Mouse (Mus musculus) lung, embryonic 15.5 days (tissue): ENCODE data around the gene Nrp2. TPM values are rescaled to one million over a fixed set of nuclear protein-coding genes. Genes with fewer than 3 reads are reported as not detected.

ENCODE experiments used
- ATAC-seq: fragments of 200-750 bp; cut with Nextera tagmentation; 2 replicates; pipeline ENCODE4 v1.8.0; 2017; ENCODE audit warnings: moderate number of reproducible peaks, borderline replicate concordance; ENCODE audit not compliant: low FRiP score, low TSS enrichment; ENCODE audit errors: extremely low read depth
- H3K27ac ChIP-seq: fragments of 300-500 bp; sonication (generic); 2 replicates; pipeline ENCODE4 v1.5.1; 2015; ENCODE audit warnings: moderate library complexity, mild to moderate bottlenecking, inconsistent platforms
- H3K27me3 ChIP-seq: fragments of 300-500 bp; sonication (generic); 2 replicates; pipeline ENCODE4 v1.6.1; 2015; ENCODE audit warnings: inconsistent platforms
- H3K36me3 ChIP-seq: fragments of 300-500 bp; sonication (generic); 2 replicates; pipeline ENCODE4 v1.6.1; 2015; ENCODE audit warnings: inconsistent platforms
- H3K4me1 ChIP-seq: fragments of 300-500 bp; sonication (generic); 2 replicates; pipeline ENCODE4 v1.6.1; 2015; ENCODE audit warnings: inconsistent platforms
- H3K4me2 ChIP-seq: fragments of 300-500 bp; sonication (generic); 2 replicates; pipeline ENCODE4 v1.6.1; 2015; ENCODE audit warnings: inconsistent platforms, mild to moderate bottlenecking, moderate library complexity
- H3K4me3 ChIP-seq: fragments of 300-500 bp; sonication (generic); 2 replicates; pipeline ENCODE4 v1.5.1; 2015; ENCODE audit warnings: mild to moderate bottlenecking, inconsistent platforms
- H3K9ac ChIP-seq: fragments of 300-500 bp; sonication (generic); 2 replicates; pipeline ENCODE4 v1.6.1; 2015; ENCODE audit warnings: inconsistent platforms
- H3K9me3 ChIP-seq: fragments of 300-500 bp; sonication (generic); 2 replicates; pipeline ENCODE4 v1.6.1; 2016; ENCODE audit warnings: inconsistent platforms
- WGBS: fragments of 180-500 bp; shearing (Covaris S2); methylation state at CpG from one replicate; pipeline ENCODE4 v1.1.7; 2015; 5-methylcytosine and 5-hydroxymethylcytosine counted together
- polyA plus RNA-seq: library from polyadenylated mRNA; unstranded; fragments of >200 nt; fragmentation: Nextera tagmentation; extraction: Ambion mirVana; gene quantifications from 2 replicates; pipeline ENCODE4 v1.2.1, GENCODE M21; 2015

The Nrp2 gene
- polyA plus RNA-seq, 1 experiment from 2014 or later: 12.4 TPM

DNA sequence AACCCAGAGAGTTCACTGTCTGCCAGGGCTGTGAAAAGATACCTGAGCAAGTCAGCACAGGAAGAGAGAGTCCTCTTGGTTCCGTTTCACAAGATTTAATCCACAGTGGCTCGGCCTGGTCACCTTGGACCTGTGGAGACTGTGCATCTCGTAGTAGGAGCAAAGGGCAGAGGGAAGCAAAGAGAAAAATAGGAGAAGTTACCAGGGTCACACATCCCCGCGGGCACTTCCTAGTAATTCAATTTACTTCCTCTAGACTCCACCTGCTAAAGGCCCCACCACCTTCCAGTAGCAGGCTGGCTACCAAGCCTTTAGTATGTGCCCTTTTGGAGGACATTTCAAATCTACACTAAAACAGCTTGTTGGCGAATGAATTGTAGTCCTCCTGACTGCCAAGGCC lies 11.9 kb upstream of the Nrp2 start:
- 82% methylated on average over 6 of the region's 6 CpGs for WGBS

DNA sequence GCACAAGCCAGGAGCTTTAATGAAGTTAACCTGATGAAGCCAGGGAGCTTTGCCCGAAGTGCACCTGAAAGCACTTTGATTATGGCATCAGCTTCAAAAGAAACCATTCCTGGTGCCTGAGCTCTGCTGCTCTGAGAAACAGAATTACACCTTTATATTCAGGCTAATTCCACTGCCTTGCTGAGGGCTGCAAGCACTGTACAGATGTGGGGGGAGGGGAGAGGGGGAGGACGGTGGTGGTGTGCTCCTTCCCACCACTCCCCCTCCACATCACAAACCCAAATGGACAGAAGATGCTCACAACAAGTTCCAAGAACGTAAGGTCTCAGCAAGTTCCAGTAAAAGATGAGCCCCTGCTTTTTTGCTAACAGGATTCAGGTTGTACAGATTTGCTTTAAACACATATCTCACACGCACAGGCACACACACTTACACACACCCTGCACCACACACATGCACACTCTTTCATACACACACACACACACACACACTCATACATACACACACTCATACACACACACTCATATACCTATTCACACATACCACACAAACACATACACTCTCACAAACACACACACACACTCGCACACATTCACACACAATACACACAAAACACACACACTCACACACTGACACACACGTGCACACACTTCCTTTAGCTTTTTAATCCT lies 6.6 kb upstream of the Nrp2 start:
- Histone ChIP-seq H3K4me2 (peak overlapping the region; percentile 38), H3K9ac (no peak overlapping the region), H3K4me3 (no peak overlapping the region), H3K27ac (no peak overlapping the region), H3K4me1 (peaks cover 11% of the 10 kb centered on the region), H3K9me3 (no peaks in the 10 kb centered on the region), H3K36me3 (no peaks in the 10 kb centered on the region), H3K27me3 (no peaks in the 10 kb centered on the region)
- 42% methylated on average over 6 of the region's 6 CpGs for WGBS
- ATAC-seq: no peak

More for the DNA sequence above, 11.9 kb upstream of the Nrp2 start:
- H3K27me3 ChIP-seq: no peaks in the 10 kb centered on the region
- no peak overlapping the region for H3K27ac ChIP-seq
- no peak overlapping the region for H3K9ac ChIP-seq
- H3K4me2 ChIP-seq: no peak overlapping the region
- H3K4me1 ChIP-seq: 0 out of 2 replicates have a peak, but pooled peaks cover 6% of the 10 kb centered on the region
- no peak overlapping the region for H3K4me3 ChIP-seq
- ATAC-seq: no peak
- no peaks in the 10 kb centered on the region for H3K36me3 ChIP-seq
- H3K9me3 ChIP-seq: no peaks in the 10 kb centered on the region

DNA sequence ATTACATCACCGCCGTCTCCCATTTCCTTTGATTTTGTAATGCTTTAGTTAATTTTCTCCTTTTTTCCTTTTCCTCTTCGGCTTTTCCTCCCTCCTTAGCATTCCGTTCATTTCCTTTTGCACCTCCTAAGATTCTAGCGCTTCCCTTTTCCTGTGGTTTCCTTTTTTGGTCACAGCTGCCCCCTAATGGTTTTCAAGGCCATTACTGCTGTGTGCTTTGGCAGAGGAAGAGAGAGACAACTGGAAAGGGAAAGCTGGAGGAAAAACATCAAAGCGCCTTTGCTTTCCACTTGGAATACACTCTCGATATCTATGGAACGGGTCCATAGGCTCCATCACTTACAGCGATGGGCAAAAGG lies 6.1 kb upstream of the Nrp2 start:
- Histone ChIP-seq H3K4me1 (peaks cover 11% of the 10 kb centered on the region), H3K27me3 (no peaks in the 10 kb centered on the region), H3K36me3 (no peaks in the 10 kb centered on the region), H3K4me2 (peak overlapping the region; percentile 38), H3K4me3 (no peak overlapping the region), H3K9me3 (no peaks in the 10 kb centered on the region), H3K27ac (no peak overlapping the region), H3K9ac (no peak overlapping the region)
- 7% methylated on average over 9 of the region's 9 CpGs for WGBS
- ATAC-seq: no peak

DNA sequence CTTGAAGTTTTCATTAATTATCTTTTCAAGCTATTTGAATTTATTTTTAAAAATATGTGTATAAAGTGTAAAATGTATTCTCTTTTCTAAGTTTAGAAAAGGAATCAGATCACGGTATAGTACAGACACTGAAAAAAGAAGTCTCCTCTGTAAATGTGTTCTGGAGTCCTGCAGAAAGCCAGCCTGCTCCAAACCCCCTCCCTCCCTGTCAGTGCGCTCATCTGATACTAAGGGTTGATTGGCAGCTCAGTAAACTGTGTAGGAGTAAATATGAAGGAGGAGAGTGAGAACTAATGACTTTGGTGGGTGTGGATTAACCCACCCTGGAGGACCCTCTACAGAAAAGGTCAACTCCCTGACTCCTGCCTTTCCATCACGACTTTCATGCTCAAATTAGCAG lies 5.7 kb upstream of the Nrp2 start:
- Histone ChIP-seq H3K9ac (no peak overlapping the region), H3K27me3 (no peaks in the 10 kb centered on the region), H3K9me3 (no peaks in the 10 kb centered on the region), H3K4me3 (no peak overlapping the region), H3K36me3 (no peaks in the 10 kb centered on the region), H3K27ac (no peak overlapping the region), H3K4me2 (peak overlapping the region; percentile 38; the same call in 1 of the 2 replicates), H3K4me1 (peaks cover 12% of the 10 kb centered on the region)
- 31% methylated on average over 3 of the region's 3 CpGs for WGBS
- ATAC-seq: no peak

DNA sequence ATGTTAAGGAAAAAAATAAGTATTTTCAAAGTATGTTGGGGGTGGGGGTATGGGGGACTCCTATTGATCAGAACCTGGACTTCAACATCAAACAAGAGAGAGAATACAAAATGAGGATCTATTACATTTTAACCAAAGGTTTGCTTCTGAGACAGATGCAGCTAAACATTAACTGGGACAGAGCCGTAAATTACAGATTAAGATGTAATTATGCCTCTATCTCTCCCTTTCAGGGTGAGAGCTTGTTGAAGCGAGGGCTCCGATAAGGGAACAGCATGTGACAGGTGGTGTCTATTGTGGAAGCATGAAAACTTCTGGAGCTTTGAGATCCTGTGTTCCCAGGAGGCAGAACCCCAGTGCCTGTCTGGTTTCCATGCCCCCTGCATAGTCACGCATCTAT lies 3.3 kb upstream of the Nrp2 start:
- Histone ChIP-seq H3K27ac (no peak overlapping the region), H3K9ac (no peak overlapping the region), H3K4me3 (no peak overlapping the region), H3K27me3 (peaks cover 3% of the 10 kb centered on the region; the same call in 1 of the 2 replicates), H3K36me3 (no peaks in the 10 kb centered on the region), H3K9me3 (no peaks in the 10 kb centered on the region), H3K4me1 (peaks cover 22% of the 10 kb centered on the region), H3K4me2 (no peak overlapping the region)
- ATAC-seq: no peak
- WGBS: 82% methylated on average over 4 of the region's 4 CpGs

DNA sequence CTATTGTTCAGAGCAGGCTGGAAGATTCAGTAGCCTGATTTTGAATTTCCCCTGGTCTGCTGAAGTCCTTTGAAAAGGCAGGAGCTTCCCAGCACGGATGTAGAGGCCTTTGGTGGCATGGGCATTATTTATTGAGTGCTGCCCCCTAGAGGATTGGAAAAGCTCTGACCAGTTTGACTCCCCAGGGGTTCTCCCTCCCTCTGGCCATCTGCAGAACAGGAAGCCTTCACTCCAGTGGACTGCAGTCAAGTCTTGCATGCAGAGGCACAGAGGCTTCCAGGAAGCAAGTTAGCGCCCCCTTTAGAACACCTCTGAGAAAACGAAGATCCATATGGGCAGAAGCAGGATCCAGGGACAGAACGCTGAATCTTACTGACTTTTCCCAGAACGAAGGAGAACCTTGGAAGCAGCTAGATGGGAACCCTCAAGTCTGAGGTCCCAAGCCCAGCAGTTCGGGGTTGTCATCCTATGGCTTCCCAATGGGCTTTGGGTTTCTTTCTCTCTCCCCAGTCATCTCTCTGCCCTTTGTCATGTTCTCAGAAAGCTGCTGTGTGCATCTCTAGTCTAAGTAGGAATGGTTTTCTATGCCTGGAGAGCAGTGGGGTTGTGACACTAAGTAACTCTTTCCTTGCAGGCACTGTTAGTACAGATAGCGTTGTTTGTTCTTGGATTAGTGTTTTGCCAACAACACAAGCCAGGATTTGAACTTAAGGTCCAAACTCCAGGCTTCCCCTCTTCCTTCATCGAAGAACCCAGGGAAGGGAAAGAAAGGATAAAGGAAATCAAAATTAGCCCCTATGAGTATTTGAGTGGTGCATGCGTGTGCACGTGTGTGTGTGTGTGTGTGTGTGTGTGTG lies 1.8 kb upstream of the Nrp2 start:
- 0 out of 2 replicates have a peak, but pooled peaks have one; percentile 20 for ATAC-seq
- Histone ChIP-seq H3K9me3 (no peaks in the 10 kb centered on the region), H3K9ac (no peak overlapping the region), H3K27me3 (peaks cover 18% of the 10 kb centered on the region), H3K4me1 (peaks cover 37% of the 10 kb centered on the region), H3K27ac (no peak overlapping the region), H3K4me3 (no peak overlapping the region), H3K4me2 (no peak overlapping the region), H3K36me3 (no peaks in the 10 kb centered on the region)
- WGBS: 33% methylated on average over 10 of the region's 10 CpGs

DNA sequence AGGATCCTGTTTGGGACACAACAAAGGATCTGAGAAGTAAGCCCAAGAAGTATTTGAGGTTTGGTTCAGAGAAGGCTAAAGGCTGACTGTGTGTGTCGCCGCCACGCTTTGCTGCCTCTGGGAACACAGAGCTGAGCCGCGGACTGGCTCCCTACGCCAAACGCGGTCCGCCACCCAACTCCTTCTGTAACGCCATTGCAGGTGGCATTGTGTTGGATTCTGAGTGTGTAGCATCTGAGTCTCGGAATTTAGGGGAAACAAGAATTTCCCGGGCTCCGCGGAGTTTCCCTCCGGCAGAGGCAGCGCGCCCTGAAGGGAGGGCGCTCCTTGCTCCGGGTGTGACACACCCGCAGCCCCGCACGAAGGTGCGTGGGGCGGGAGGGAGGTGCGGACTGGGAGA lies 342 bp upstream of the Nrp2 start:
- ATAC-seq: no peak
- Histone ChIP-seq H3K9me3 (no peaks in the 10 kb centered on the region), H3K4me2 (peak overlapping the region; percentile 96), H3K27me3 (peaks cover 18% of the 10 kb centered on the region), H3K4me3 (peak overlapping the region; percentile 63), H3K36me3 (no peaks in the 10 kb centered on the region), H3K27ac (peak overlapping the region; percentile 79), H3K4me1 (peaks cover 46% of the 10 kb centered on the region), H3K9ac (peak overlapping the region; percentile 68)
- under 1% methylated on average over 25 of the region's 25 CpGs for WGBS

DNA sequence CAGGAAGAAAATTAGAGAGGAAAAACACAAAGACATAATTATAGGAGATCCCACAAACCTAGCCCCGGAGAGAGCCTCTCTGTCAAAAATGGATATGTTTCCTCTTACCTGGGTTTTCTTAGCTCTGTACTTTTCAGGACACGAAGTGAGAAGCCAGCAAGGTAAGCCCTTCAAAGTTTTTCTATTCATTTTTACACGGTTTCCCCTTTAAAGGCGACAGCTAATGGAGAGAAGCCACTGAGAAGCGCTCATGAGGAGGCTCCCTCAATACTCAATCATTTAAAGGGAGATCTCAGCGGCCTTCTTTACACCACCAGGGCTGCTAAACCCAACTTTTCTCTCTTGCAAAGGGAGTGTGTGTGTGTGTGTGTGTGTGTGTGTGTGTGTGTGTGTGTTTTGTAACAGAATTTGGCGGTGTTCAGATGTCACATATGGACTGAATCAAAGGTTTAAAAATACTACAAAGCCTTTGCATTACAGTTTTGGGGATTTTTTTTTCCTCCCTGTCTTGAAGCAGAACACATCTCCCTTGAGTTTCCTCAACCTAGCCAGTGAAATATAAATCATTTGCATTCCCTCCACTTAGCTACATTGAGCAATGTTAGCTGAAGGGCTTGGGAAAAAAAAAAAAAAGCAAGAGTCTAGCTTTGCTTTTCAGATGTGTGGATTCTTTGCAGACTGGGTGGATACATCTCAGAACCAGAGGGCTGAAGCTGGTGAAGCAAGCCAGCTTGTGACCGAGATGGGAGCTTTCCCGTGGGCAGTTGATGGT lies 1.2 kb downstream of the Nrp2 start:
- H3K4me1 ChIP-seq: peaks cover 54% of the 10 kb centered on the region
- no peak for ATAC-seq

DNA sequence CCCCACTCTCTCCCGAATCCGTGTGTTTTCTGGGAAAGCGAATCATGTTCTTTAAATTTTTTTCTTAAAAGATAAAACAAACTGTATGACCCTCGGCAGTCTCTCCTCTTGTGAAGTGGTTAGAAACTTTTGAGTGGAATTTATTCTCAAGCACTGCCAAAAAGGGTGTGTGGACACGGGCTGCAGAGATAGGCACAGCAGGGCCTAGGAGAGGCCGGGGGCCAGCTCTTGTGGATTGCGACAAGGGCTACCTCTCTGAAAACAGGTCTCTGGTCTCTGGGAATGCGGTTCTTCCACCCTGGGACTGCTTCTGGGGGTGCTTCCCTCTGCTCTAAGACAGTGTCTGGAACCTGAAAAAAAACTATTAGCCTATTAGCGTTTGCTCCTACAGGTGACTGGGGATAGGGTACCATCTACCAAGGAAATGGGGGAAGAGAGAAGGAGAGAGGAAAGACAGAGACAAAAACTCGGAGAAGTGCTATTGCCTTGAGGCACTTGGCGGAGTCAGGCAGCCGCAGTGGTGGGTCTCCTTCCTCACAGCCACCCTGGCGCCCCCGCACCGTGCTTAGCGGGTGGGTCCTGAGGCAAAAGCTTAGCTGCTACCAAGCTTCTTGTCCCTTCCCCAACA lies 1.9 kb downstream of the Nrp2 start:
- H3K27ac ChIP-seq: peak overlapping the region; percentile 71
- no peaks in the 10 kb centered on the region for H3K36me3 ChIP-seq
- H3K9me3 ChIP-seq: no peaks in the 10 kb centered on the region
- peak overlapping the region; percentile 63 for H3K4me3 ChIP-seq
- 10% methylated on average over 16 of the region's 16 CpGs for WGBS
- peak overlapping the region; percentile 70 for H3K9ac ChIP-seq
- peaks cover 61% of the 10 kb centered on the region for H3K4me1 ChIP-seq
- H3K4me2 ChIP-seq: peak overlapping the region; percentile 96
- ATAC-seq: no peak
- H3K27me3 ChIP-seq: peaks cover 22% of the 10 kb centered on the region

More for the DNA sequence above, 1.2 kb downstream of the Nrp2 start:
- Histone ChIP-seq H3K27ac (peak overlapping the region; percentile 71), H3K36me3 (no peaks in the 10 kb centered on the region), H3K4me2 (peak overlapping the region; percentile 96), H3K9me3 (no peaks in the 10 kb centered on the region), H3K27me3 (peaks cover 22% of the 10 kb centered on the region), H3K9ac (peak overlapping the region; percentile 70; the same call in 1 of the 2 replicates), H3K4me3 (peak overlapping the region; percentile 63)
- WGBS: 7% methylated on average over 9 of the region's 9 CpGs

DNA sequence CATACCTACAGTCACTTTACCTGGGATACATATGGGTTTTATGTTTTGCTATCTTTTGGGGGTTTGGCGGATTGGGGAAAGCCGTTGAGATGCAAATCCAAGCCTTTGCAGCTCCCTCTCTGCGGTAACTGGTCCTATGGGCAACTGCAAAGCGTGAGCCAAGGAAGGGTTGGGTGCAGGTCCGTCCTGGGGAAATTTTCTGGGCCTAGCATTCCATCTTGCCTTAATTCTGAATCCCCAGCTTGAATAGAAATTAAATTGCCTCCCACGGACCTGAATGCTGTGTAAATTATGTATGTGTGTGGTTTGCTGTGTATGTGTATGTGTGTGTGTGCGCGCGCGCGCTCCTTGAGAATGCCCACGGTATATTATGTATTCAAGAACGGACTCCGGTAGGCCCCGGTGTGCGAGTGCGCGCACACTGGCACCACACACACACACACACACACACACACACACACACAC lies 2.5 kb downstream of the Nrp2 start:
- peak overlapping the region; percentile 63 for H3K4me3 ChIP-seq
- peak overlapping the region; percentile 70 for H3K9ac ChIP-seq
- H3K27ac ChIP-seq: peak overlapping the region; percentile 71
- no peaks in the 10 kb centered on the region for H3K9me3 ChIP-seq
- peak overlapping the region; percentile 96 for H3K4me2 ChIP-seq
- no peaks in the 10 kb centered on the region for H3K36me3 ChIP-seq
- peaks cover 22% of the 10 kb centered on the region for H3K27me3 ChIP-seq
- peaks cover 66% of the 10 kb centered on the region for H3K4me1 ChIP-seq
- WGBS: 9% methylated on average over 18 of the region's 18 CpGs
- ATAC-seq: no peak
